Mouse (Mus musculus): ENCODE data around the gene Flywch1.

Gene Flywch1

DNA sequence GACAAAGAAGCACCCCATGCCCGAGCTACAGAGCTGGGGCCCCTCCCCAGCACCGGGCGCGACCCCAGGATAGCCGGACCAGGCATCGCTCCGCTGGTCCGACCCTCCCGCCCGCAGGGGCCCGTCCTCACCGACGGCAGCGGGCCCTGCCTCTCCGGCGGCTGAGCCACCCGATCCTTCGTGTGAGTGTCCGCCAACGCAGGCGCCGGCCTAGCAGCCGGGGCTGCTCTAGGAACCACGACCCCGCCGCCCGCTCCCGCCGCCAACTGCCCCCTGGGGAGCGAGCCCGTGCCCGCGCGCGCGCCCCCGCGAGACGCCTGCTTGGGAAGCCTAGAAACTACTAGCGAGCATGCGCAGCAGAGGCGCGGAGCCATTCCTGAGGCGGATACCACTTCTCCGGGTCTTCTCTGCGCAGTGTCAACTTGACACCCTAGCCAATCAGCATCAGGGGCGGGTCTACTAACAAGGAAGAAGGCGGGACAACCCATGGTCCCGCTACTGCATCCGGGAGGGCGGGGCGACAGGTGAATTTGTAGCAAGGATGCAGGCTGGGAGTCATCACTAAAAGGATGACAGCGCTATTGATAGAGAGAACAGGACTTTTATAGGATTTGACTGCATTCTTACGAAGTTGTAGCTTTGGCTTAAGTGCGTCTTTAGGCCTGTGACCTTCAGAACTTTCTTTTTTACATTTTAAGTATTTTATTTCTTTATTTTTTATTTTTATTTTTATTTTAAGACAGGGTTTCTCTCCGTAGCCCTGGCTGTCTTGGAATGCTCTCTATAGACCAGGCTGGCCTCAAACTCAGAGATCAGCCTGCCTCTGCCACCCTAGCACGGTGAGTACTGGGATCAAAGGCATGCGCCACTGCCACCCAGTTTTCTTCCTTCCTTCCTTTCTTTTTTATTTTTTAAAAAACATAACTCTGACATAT is at the start of gene Flywch1:
Flywch1 (minus strand) TSS at position 319 of the 935 bp plus-strand sequence.
- peak; percentile 98 for DNase-seq (ENCODE audit: low read depth, low spot score)

DNA sequence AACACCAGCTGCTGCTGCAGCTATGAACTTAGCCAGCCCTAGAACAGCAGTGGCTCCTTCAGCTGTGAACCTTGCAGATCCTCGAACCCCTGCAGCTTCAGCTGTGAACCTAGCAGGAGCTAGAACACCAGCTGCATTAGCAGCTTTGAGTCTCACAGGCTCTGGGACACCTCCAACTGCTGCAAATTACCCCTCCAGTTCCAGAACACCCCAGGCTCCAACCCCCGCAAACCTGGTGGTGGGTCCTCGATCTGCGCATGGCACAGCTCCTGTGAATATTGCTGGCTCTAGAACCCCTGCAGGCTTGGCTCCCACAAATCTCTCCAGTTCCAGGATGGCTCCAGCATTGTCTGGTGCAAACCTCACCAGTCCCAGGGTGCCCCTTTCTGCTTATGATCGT is 49.3 kb upstream of the Flywch1 start:
- DNase-seq (ENCODE audit: low read depth, low spot score), result no peak

DNA sequence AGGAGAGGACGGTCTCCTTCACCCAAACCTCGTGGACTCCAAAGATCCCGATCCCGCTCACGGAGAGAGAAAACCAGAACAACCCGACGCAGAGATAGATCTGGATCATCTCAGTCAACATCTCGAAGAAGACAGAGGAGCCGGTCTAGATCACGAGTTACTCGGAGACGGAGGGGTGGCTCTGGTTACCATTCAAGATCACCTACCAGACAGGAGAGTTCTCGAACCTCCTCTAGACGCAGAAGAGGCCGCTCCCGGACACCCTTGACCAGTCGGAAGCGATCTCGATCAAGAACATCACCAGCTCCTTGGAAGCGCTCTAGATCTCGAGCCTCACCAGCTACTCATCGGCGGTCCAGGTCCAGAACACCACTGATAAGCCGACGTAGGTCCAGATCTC is 47.8 kb upstream of the Flywch1 start:
- no peak for DNase-seq (ENCODE audit: low read depth, low spot score)

DNA sequence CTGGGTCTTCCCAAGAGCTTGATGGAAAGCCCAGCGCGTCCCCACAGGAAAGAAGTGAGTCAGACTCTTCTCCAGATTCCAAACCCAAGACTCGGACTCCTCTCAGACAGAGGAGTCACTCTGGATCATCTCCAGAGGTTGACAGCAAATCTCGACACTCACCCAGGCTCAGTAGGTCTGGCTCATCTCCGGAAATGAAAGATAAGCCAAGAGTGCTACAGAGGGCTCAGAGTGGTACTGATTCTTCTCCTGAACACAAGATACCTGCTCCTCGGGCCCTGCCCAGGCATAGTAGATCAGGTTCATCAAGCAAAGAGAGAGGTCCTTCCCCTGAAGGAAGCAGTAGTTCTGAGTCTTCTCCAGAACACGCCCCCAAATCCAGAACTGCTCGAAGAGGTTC is 47.2 kb upstream of the Flywch1 start:
- DNase-seq (ENCODE audit: low read depth, low spot score), result no peak

DNA sequence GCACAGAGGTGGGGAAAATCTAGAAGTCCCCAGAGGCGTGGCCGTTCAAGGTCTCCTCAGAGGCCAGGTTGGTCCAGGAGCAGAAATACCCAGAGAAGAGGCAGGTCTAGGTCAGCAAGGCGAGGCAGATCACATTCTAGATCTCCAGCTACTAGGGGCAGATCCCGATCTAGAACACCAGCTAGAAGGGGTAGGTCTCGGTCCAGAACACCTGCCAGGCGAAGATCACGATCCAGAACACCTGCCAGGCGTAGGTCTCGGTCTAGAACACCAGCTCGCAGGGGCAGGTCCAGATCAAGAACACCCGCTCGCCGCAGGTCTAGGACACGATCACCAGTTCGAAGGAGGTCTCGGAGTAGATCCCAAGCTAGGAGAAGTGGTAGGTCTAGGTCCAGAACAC is 44.2 kb upstream of the Flywch1 start:
- peak; percentile 1 for DNase-seq (ENCODE audit: low read depth, low spot score)

DNA sequence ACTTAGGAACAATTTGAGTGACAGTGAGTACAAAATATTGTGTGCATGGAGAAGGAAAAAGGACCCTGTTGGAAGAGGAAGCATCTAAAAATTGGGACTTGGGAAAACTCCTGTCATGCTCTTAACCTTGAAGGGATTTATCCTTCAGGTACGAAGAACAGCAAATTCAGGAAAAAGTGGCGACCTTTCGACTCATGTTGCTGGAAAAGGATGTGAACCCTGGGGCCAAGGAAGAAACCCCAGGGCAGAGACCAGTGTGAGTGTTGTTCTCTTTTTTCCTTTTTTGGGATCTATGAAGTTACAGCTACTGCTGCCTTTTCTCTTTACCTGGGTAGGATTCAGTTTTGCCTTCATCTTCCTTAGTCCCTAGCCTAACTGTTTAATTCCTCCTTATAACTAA is 36.5 kb upstream of the Flywch1 start:
- DNase-seq (ENCODE audit: low read depth, low spot score), result peak; percentile 1

DNA sequence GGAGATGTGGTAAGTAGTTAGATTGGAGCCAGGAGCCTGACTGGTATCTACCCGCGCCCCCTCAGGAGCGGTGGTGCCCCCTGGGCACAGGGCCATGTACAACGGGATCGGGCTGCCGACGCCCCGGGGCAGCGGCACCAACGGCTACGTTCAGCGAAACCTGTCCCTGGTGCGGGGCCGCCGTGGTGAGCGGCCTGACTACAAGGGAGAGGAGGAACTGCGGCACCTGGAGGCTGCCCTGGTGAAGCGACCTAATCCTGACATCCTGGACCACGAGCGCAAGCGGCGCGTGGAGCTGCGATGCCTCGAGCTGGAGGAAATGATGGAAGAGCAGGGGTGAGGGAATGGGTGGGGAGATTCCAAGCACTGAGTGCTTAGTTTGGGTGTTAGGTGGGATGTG is 35.5 kb upstream of the Flywch1 start:
- peak; percentile 60 for DNase-seq (ENCODE audit: low read depth, low spot score)

DNA sequence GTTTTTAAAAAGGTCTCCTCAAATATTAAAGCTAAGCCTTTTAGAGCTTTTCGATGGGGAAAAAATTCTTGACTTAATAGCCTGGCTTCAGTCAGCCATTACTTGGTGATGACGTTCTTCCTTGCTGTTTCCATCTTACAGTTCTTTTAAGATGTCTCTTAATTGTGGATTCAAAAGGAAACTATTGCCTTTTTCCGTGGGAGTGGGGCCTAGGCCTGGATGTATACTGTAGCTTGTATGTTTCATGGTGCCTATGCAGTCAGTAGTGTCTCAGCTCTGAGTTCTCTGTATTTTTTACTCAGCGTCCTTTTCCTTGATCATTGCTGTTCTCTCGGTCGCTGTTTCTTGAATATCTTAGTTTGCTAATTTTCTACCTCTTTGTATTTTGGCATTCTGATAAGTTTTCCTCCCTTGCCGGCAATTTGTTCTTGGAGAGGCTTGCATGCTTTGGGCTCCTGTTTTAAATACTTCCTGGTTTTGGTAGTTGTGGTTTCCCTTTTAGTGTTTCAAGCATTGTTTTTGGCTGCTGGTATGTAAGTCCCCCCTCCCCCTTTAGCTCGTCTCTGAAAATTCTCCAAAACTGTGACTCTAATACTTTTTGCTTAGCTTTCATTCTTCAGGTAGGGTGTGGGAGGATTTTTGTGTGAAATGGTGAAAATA is 33.2 kb upstream of the Flywch1 start:
- DNase-seq (ENCODE audit: low read depth, low spot score), result peak; percentile 75

DNA sequence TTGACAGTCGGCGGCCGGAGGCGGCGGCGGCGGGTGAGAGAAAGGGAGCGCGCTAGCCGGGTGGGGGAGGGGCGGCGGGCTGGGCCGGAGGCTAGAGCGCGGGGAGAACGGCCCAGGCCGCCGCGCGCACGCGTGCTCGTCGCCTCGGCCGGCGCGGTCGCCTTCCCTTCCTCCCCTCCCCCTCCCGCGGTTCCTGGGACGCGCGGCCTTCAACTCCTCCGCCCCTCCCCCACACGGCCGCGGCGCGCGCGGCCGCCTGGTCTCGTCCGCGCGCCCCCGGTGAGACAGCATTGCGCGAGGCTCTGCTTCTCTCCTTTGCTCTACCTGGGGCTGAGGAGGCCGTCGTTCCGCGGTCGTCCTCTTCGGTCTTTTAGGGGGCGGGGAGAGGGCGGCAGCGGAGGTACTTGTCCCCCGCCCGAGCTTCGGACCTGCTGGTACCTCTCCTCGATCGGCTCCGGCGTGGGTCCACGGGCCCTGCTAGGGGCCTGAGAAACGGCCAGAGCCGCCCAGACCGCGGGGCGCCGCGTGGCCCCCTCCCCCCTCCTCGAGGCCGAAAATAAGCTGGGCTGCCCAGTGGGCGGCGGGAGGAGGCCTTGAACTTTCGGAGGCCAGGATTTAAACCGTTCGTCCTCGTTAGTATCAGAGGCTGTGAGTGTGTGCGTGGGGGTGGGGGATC is 32.1 kb upstream of the Flywch1 start:
- peak; percentile 89 for DNase-seq (ENCODE audit: low read depth, low spot score)

DNA sequence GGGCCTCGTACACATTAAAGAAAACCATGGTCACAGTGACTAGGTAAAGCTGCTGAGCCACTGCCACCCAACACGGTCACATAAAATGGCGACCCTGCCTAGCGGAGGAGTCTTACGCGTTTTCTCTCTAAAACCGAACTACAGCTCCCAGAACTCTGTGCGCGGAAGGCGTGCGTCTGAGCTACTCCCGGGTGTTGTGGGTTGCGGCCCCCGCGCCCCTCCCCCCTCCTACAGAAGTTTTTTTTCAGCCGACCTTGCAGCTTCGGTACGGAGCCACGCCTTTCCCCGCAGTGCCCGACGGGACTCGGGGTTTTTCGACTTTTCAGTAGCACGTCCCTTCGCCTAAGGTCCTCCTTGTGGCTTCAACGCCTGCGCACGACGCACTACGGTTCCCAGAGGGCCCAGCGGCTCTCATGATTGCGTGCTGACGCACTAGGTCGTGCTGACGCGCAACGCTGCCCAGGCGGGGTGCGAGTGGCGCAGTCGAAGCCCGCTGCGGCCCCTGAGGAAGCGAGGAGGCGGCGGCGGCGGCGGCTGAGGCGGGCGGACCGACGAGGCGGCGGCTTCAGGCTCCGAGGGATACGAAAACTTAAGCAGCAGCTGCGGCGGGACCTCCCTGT is 31.5 kb upstream of the Flywch1 start:
- peak; percentile 100 for DNase-seq (ENCODE audit: low read depth, low spot score)

DNA sequence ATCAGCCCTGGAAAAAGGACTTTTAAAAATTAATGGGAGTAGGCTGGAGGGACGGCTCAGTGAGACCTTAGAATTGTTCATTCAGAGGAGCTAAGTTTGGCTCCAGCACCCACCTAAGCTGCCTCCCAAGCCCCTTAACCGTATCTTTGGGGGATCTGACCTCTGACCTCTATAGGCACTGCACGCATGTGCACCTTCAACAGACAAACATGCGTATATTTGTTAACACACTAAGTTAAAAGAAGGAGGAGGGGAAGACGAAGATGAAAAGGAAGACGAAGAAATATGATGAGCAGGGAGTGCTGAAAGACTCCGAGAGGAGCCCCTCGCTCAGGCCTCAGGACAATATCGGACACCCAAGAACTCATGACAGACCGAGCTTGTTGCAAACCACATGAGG is 30.2 kb upstream of the Flywch1 start:
- DNase-seq (ENCODE audit: low read depth, low spot score), result no peak

DNA sequence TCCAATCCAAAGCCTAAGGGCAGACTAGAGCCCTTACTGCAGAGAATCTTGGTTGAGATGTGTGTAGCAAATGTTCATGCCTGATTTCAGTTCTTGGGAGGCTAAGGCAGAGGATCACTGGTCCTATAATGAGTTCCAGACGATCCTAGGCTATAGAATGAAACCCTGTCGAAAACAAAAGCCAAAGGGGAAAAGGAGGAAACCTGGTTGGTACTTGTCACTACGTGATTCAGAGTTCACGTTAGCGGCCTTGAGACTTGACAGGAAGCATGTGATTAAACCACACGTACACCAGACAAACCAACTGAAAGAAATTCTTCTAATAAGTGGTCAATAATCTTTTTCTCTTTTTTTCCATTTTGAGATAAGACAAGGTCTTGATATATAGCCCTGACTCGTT is 25.9 kb upstream of the Flywch1 start:
- DNase-seq (ENCODE audit: low read depth, low spot score), result peak; percentile 70

DNA sequence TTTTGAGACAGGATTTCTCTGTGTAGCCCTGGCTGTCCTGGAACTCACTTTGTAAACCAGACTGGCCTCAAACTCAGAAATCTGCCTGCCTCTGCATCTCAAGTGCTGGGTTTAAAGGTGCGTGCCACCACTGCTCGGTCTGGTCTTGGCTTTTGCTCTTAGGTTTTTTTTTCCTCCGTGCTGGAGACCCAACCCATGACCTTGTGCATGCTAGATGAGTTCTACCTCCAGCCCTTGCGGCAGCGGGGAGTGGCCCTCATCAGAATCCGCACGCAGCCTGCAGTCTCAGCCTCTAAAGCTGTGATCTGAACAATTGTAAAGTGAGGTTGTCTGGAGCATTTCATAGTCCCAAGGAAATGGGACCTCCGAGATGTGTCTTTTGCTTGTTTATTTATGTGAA is 23.9 kb upstream of the Flywch1 start:
- DNase-seq (ENCODE audit: low read depth, low spot score), result no peak

DNA sequence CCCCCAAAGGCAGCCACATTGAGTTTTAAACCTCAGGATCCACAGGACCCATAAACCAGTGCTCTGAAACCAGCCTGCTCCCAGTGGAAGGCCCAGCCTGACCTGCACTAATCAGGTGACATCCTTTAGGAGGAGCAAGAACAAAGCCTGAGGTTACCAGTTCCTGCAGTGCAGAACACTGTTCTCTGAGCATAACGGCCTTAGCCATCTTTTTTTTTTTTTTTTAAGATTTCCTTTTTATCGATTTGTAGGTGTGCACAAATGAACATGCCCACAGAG is 19.6 kb upstream of the Flywch1 start:
- peak; percentile 34 for DNase-seq (ENCODE audit: low read depth, low spot score)

DNA sequence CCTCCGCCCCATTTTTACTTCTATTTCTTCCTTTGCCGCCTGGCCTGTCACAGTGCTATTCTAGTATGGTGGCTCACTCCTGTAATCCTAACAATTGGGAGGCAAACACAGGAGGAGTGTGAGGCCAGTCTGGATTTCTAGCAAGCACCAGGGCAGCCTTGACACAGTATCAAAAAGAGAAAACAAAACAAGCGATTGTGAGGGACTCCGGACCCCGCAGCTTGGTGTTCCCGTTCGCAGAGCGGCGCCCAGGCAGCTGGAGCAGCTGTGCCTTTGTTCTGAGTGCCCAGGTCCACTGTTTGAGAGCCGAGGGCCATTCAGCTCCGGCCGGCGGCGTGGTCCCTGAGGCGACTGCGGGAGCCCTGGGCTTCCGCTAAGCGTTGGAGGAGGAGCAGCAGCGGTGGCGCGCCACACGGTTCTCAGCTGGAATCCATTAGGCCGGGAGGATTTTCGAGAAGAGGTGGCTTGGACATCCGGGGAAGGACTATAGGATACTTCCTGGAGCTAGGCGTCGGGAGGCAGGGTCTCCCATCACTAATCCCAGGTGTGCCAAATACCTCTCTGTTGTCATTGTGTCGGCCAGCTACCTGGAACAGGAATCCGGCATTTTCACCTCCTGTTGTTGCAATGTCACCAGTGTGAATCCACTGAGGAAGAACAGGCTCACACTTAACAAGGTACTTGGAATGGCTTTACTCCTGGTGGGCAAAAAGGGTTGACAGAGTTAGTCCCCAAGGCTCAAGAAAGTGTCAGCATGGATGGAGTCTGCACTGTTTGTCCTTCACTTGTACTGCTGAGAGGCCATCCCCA is 19.1 kb upstream of the Flywch1 start, which contains the start of gene Srrm2:
Srrm2 (plus strand) TSS at position 264 of the 810 bp plus-strand sequence.
- DNase-seq (ENCODE audit: low read depth, low spot score), result peak; percentile 58

DNA sequence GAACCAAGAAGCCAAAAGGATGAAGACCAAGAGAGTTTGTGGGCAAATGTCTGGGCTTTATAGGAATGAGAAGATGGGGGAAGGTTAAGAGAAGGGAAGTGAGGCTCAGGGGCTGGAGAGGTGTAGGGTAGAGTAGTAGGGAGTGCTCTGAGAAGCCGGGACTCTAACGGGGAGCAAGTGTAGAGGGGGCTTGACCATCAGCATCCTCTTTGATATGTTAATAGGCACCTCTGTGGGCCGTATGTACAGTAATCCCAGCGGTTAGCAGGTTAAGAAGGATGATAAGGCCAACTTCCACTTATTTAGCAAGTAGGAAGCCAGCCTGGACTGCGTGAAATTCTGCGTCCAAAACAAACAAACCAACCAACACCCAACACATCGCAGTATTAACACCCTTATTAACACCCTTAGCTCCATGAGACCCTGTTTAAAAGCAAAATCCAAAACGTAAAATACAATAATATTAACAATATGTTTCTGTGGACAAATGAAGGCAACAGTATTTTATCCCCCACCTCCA is 18.4 kb upstream of the Flywch1 start:
- no peak for DNase-seq (ENCODE audit: low read depth, low spot score)

DNA sequence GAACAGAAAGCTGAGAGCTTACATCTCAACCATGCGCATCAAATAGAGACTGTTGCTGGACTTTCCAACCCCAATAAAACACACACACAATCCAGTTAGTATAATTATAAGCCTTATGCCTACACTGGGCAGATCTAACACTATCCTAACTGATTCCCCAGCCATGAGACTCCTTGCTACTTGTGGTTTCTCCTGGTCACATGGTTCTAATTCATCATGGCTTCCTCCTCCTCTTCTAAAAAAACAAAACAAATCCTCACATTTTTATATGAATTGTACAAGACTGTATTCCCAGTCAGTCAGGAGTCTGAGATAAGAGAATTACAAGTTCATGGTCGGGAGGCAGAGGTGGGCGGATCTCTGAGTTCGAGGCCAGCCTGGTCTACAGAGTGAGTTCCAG is 17.6 kb upstream of the Flywch1 start:
- DNase-seq (ENCODE audit: low read depth, low spot score), result no peak

DNA sequence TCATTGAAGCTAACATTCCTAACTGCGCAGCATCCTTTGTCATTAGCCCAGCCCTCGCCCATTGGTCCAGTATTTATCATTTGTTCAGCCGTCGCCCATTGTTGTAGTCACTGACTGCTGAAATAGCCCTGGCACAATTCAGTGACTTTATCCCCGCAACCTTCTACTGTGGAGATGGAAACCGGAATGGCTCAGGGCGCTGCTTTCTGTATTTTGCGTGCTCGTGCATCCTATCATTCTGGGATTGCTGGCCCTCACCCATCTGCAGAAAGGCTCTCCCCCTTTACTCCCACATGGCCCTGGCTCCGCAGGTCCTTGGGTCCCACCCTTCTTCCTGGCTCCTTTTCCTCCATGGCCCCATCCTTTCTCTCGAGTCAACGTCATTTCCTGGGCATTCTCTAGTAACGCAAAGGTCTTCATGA is 15.1 kb upstream of the Flywch1 start:
- no peak for DNase-seq (ENCODE audit: low read depth, low spot score)

DNA sequence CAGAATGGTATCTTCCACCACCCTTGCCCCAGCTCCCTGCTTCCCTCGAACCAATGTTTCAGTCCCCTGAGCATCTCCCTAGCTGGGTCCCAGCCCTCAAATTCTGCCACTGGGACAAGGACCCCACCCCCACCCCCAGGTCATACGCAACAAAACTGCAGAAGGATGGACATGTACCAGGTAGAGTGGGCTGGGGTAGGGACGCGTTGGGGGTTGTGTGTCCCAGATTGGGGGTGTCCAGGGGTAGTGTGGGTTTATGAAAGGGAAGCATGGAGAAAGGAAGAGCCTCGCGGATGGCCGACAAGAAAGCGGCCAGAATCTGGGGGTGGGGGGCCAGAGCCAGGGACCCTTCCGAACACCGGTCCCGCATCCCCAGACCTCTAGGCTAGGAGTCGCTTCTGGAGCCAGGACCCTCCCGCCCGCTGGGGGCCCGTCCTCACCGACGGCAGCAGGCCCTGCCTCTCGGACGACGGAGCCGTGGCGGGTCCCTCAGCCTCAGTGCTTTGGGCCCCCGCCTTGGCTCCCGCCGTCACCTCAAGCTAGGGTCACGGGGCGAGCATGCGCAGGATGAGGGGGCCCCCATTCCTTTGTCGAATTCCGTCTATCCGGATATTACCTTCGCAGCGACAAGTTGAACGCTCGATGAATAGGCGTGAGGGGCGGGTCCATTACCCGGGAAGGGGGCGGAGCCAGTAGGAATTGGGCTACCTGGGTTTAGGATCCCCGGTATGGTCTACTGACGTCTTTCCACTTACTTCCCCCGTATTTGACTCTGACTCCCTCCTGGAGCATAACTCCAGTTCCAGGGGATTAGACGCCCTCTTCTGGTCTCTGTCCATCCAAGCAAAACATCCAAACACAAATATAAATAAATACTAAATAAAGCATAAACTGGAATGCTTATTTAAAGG is 14.4 kb upstream of the Flywch1 start, which contains the start of gene Flywch2:
Flywch2 (minus strand) TSS at position 521 of the 911 bp plus-strand sequence.
- peak; percentile 82 for DNase-seq (ENCODE audit: low read depth, low spot score)

DNA sequence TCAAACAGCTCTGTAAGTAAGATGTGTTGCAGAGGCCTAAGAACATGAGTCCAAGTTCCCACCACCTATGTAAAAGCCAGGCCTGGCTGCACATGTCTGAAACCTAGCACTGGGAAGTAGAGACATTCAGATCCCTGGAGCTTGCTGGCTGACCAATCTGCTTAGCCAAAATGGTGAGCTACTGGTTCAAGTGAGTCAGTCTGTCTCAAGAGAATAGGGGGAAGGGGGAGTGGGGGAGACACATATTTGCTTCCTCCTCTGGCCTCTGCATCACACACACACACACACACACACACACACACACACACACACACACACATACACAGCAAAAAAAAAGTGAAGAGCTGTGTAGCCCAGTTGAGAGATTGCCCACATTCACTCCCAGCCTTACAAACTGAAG is 11.9 kb upstream of the Flywch1 start:
- no peak for DNase-seq (ENCODE audit: low read depth, low spot score)
